Mouse (Mus musculus) common myeloid progenitor, adult 5-6 weeks (primary cell): ENCODE measurements at regions not wholly inside any gene's neighbourhood (a gene's known extent, or its start where the extent isn't known, plus 50 kb on each side); places are given as distances from the start of the nearest gene placed in this dataset.

ENCODE experiments used
- ATAC-seq: replicated peaks from 2 replicates; pipeline ENCODE4 v1.8.0; 2016; ENCODE audit warnings: low read depth, mild to moderate bottlenecking, moderate TSS enrichment, inconsistent platforms; ENCODE audit not compliant: poor library complexity, severe bottlenecking

- no peak for ATAC-seq
Measured at GRCm38 (mm10) chr6:50509207-50509606, 53.2 kb upstream of the Osbpl3 start.

- ATAC-seq: peak; percentile 58; the same call in 1 of the 2 replicates
Measured at GRCm38 (mm10) chr6:50507466-50507865, 51.5 kb upstream of the Osbpl3 start.
